Mouse (Mus musculus): ENCODE data around the gene Ifnl2. TPM values are rescaled to one million over a fixed set of nuclear protein-coding genes. Genes with fewer than 3 reads are reported as not detected.
"Not testable (repeated sequence)": the region's sequence is repeated elsewhere in the genome, so short reads cannot be mapped to it uniquely, and the experiment has no call there.

Gene Ifnl2
- total and polyA plus RNA-seq, 3 experiments, result 0.27 TPM; not detected in 2

DNA sequence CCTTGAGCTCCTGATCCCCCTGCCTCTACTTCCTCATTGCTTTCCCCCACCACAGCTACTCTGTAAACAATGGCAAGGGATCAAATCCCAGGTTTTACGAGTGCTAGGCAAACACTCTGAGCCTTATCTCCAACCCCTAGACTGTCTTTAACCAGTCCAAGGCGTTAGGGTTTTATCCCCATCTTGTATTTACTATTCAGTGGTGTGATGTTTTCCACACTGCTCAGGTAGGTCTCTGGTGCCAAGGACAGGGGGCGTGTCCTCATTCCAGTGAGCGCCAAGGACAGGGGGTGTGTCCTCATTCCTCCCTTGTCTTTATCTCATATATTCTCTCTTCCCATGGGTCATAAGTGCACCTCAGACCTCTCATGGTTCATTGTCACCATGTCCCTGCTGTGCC is 30.3 kb upstream of the Ifnl2 start, which contains the start of gene Sycn:
Sycn (plus strand) TSS at position 360 of the 400 bp plus-strand sequence.
- ATAC-seq (ENCODE audit: extremely low read depth, insufficient number of reproducible peaks, low FRiP score, poor library complexity, severe bottlenecking) (no peak), DNase-seq (ENCODE audit: low spot score) (no peak)
- TF ChIP-seq TAL1 (conservative IDR thresholded peaks at IDR 0.05; ENCODE audit: low read depth, low read length) (no peak), POLR2AphosphoS5 (IDR thresholded peaks at IDR 0.05; ENCODE audit: insufficient replicate concordance, low read depth, low read length) (no peak), GATA2 (IDR thresholded peaks at IDR 0.05; ENCODE audit: borderline replicate concordance, low read depth, low read length) (no peak), GATA1 (IDR thresholded peaks at IDR 0.05; ENCODE audit: borderline replicate concordance, low read length) (no peak), CTCF (IDR thresholded peaks at IDR 0.05; ENCODE audit: low read depth, low read length) (no peak)

DNA sequence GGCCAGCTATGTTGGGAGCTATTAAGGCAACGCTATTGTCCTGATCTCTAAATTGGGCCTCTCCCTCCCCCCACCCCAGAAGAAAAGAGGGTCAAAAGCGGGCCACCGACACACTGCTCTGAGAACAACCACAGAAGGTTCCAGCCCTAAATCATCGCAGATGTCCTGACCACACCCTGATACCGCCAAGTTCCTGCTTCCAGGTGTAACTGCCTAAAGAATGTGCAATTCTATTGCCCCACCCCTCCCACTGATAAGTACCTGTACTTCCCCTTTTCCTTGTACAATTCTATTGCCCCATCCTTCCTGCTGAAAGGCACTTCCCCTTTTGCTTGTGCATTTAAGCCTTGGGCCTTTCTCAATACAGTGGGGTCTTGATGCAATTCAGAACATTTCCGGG is 28.6 kb upstream of the Ifnl2 start:
- not testable (repeated sequence) for H3K4me3 ChIP-seq (ENCODE audit: low read depth, low read length); ATAC-seq (ENCODE audit: extremely low read depth, insufficient number of reproducible peaks, low FRiP score, poor library complexity, severe bottlenecking); H3K36me3 ChIP-seq (replicated peaks); H3K27me3 ChIP-seq (ENCODE audit: insufficient read depth, low read length); DNase-seq (ENCODE audit: low spot score); H3K4me1 ChIP-seq (ENCODE audit: insufficient read depth, low read depth, low read length)
- peaks cover 34% of the 10 kb centered on the region for H3K9me3 ChIP-seq (replicated peaks)

More for the DNA sequence above, 30.3 kb upstream of the Ifnl2 start, which contains the start of gene Sycn:
- peaks cover 34% of the 10 kb centered on the region for H3K9me3 ChIP-seq (replicated peaks)
- peaks cover 11% of the 10 kb centered on the region; the same call in 1 of the 2 replicates for H3K27me3 ChIP-seq (ENCODE audit: insufficient read depth, low read length)
- H3K4me1 ChIP-seq (ENCODE audit: insufficient read depth, low read depth, low read length), result peaks cover 6% of the 10 kb centered on the region
- H3K36me3 ChIP-seq (replicated peaks), result no peaks in the 10 kb centered on the region
- H3K4me3 ChIP-seq (ENCODE audit: low read depth, low read length), result no peak within 1 kb of the TSS

DNA sequence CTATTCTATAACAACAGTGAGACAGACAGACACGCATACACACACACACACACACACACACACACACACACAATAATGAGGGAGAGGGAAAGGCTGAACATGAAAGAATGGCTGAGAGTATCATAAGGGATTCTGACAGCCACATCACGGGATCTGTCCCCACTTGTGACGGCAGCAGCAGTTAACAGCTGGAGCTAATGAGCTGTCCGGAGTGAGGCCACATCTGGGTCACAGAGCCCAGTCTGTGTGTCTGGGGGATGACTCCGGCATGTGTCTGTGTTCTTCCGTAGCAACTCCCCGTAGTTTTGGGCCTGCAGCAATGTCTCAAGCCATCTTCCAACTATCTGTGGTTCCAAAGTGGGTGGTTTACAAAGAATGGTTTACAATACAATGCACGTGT is 21.8 kb upstream of the Ifnl2 start:
- no peak for TF ChIP-seq GATA1 (IDR thresholded peaks at IDR 0.05; ENCODE audit: borderline replicate concordance, low read length)
- no peak for TF ChIP-seq GATA2 (IDR thresholded peaks at IDR 0.05; ENCODE audit: borderline replicate concordance, low read depth, low read length)
- ATAC-seq (ENCODE audit: extremely low read depth, insufficient number of reproducible peaks, low FRiP score, poor library complexity, severe bottlenecking) (no peak), DNase-seq (ENCODE audit: low spot score) (no peak)
- H3K36me3 ChIP-seq (replicated peaks), result no peaks in the 10 kb centered on the region
- H3K27me3 ChIP-seq (ENCODE audit: insufficient read depth, low read length), result peaks cover 16% of the 10 kb centered on the region; the same call in 1 of the 2 replicates
- H3K4me3 ChIP-seq (ENCODE audit: low read depth, low read length), result no peak overlapping the region
- H3K9me3 ChIP-seq (replicated peaks), result no peaks in the 10 kb centered on the region
- H3K4me1 ChIP-seq (ENCODE audit: insufficient read depth, low read depth, low read length), result peaks cover 6% of the 10 kb centered on the region

DNA sequence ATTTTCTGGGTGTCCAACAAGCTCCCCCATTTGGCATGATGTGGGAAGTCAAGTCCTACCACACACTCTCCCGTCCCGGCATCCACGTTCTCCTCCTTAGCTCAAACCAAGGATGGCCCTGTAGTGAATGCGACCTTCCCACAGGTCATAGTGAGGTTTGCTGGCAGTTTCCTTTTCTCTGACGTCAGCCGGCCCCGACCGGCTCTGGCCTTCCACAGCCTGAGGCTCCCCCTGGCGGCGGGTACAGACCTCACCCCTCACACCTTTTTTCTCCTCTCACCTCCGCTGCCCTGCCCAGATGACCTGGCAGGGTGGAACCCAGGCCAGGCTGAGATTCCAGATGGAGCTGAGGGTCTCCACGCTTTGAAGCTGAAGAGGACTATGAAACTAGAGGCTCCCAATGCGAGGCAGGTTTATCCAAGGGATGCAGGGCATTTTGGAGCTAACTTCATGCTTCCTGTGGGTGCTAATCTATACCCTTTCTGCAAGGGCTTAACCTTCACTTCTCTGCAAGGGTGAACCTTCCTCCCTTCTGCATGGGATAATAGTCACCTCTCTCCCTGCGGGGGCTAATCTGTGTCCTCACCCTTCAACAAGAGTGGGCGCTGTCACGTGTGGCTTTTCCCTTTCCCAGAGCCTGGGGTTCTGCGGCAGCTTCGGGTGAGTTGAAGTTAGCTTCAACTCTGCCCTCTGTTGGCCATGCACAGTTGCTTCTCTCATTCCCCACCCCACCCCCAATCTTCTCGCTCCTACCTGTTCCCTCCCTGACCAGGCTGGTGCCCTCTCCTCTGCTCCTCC is 17.9 kb upstream of the Ifnl2 start:
- Histone ChIP-seq H3K36me3 (replicated peaks) (no peaks in the 10 kb centered on the region), H3K4me1 (ENCODE audit: insufficient read depth, low read depth, low read length) (peaks cover 6% of the 10 kb centered on the region), H3K4me3 (ENCODE audit: low read depth, low read length) (no peak overlapping the region), H3K27me3 (ENCODE audit: insufficient read depth, low read length) (peaks cover 21% of the 10 kb centered on the region; the same call in 1 of the 2 replicates), H3K9me3 (replicated peaks) (no peaks in the 10 kb centered on the region)
- no peak for TF ChIP-seq GATA1 (IDR thresholded peaks at IDR 0.05; ENCODE audit: borderline replicate concordance, low read length)
- TF ChIP-seq POLR2AphosphoS5 (IDR thresholded peaks at IDR 0.05; ENCODE audit: insufficient replicate concordance, low read depth, low read length), result no peak
- no peak for TF ChIP-seq GATA2 (IDR thresholded peaks at IDR 0.05; ENCODE audit: borderline replicate concordance, low read depth, low read length)
- no peak for TF ChIP-seq TAL1 (conservative IDR thresholded peaks at IDR 0.05; ENCODE audit: low read depth, low read length)
- TF ChIP-seq CTCF (IDR thresholded peaks at IDR 0.05; ENCODE audit: low read depth, low read length), result no peak; the same call in 1 of the 2 replicates
- ATAC-seq (ENCODE audit: extremely low read depth, insufficient number of reproducible peaks, low FRiP score, poor library complexity, severe bottlenecking), result 0 out of 2 replicates have a peak, but pooled peaks have one; percentile 34
- peak; percentile 77 for DNase-seq (ENCODE audit: low spot score)

DNA sequence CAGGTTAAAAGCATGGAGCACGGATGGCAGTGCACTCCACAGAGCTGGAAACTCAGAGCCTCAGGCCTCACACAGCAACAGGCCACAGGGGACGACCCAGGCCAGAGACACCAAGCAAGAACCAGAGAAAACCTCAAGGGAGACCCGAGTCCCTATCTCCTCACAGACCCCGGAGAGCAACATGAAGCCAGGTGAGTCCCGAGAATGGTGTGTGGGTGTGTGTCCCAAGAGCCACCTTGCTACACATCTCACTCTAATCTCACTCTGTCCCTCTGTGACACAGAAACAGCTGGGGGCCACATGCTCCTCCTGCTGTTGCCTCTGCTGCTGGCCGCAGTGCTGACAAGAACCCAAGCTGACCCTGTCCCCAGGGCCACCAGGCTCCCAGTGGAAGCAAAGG is 12.3 kb upstream of the Ifnl2 start, which contains the start of gene Ifnl3:
Ifnl3 (plus strand) TSS at position 301 of the 400 bp plus-strand sequence.
- H3K27me3 ChIP-seq (ENCODE audit: insufficient read depth, low read length), result peaks cover 11% of the 10 kb centered on the region
- H3K36me3 ChIP-seq (replicated peaks); H3K4me1 ChIP-seq (ENCODE audit: insufficient read depth, low read depth, low read length); H3K4me3 ChIP-seq (ENCODE audit: low read depth, low read length); ATAC-seq (ENCODE audit: extremely low read depth, insufficient number of reproducible peaks, low FRiP score, poor library complexity, severe bottlenecking); DNase-seq (ENCODE audit: low spot score); H3K9me3 ChIP-seq (replicated peaks): not testable (repeated sequence)

DNA sequence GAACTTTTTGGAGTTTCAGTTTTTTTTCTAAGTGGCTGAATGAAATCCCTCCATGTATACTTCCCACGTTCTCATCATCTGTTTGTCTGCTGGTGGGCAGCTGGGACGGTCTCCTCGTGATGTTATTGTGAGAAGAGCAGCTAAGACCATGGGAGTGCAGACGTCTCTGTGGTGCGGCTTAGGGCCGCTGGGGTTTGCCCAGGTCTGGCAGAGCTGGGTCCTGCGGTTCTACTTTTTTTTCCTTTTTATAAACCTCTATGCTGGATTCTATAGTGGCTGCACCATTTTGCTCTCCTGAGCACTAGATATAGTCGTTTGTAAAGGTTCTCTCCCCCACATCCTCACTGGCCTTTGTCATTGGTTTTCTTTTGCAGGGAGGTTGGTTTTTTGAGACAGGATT is 1.2 kb upstream of the Ifnl2 start:
- H3K27me3 ChIP-seq (ENCODE audit: insufficient read depth, low read length), result peaks cover 5% of the 10 kb centered on the region; the same call in 1 of the 2 replicates
- no peak for ATAC-seq (ENCODE audit: extremely low read depth, insufficient number of reproducible peaks, low FRiP score, poor library complexity, severe bottlenecking)
- DNase-seq (ENCODE audit: low spot score), result no peak

DNA sequence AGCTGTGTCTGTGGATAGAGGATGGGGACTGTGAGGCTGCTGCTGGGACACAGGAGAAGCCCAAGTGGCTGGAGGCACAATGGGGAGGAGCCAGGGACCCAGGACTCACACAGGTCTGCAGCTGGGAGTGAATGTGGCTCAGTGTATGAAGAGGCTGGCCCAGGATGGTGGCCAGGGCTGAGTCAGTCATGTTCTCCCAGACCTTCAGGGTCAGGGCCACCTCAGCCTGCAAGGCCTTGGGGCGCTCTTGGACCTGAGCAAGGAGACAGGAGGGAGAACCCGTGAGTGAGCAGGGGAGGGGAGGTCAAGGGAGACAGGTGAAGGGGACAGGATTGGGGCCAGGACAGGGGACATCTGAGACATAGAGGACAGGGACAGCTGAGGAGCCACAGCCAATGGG is 1.1 kb downstream of the Ifnl2 start:
- not testable (repeated sequence) for H3K27me3 ChIP-seq (ENCODE audit: insufficient read depth, low read length); ATAC-seq (ENCODE audit: extremely low read depth, insufficient number of reproducible peaks, low FRiP score, poor library complexity, severe bottlenecking)

More for the DNA sequence above, 1.2 kb upstream of the Ifnl2 start:
- H3K4me3 ChIP-seq (ENCODE audit: low read depth, low read length), result no peak overlapping the region
- TF ChIP-seq TAL1 (conservative IDR thresholded peaks at IDR 0.05; ENCODE audit: low read depth, low read length), result no peak
- TF ChIP-seq GATA2 (IDR thresholded peaks at IDR 0.05; ENCODE audit: borderline replicate concordance, low read depth, low read length), result no peak
- no peak for TF ChIP-seq POLR2AphosphoS5 (IDR thresholded peaks at IDR 0.05; ENCODE audit: insufficient replicate concordance, low read depth, low read length)
- no peak for TF ChIP-seq GATA1 (IDR thresholded peaks at IDR 0.05; ENCODE audit: borderline replicate concordance, low read length)
- no peak for TF ChIP-seq CTCF (IDR thresholded peaks at IDR 0.05; ENCODE audit: low read depth, low read length)
- H3K9me3 ChIP-seq (replicated peaks), result no peaks in the 10 kb centered on the region
- H3K36me3 ChIP-seq (replicated peaks), result no peaks in the 10 kb centered on the region
- no peaks in the 10 kb centered on the region for H3K4me1 ChIP-seq (ENCODE audit: insufficient read depth, low read depth, low read length)

More for the DNA sequence above, 1.1 kb downstream of the Ifnl2 start:
- not testable (repeated sequence) for H3K36me3 ChIP-seq (replicated peaks); DNase-seq (ENCODE audit: low spot score); H3K9me3 ChIP-seq (replicated peaks); H3K4me3 ChIP-seq (ENCODE audit: low read depth, low read length); H3K4me1 ChIP-seq (ENCODE audit: insufficient read depth, low read depth, low read length)

Data from G1E (cell line).